Mouse (Mus musculus) hindbrain, postnatal 0 days (tissue): ENCODE data around the gene Tcta. TPM values are rescaled to one million over a fixed set of nuclear protein-coding genes. Genes with fewer than 3 reads are reported as not detected.
A peak's percentile ranks its signal among the peaks of the same experiment; 100 is the strongest.

ENCODE experiments used
- ATAC-seq: fragments of 200-750 bp; cut with Nextera tagmentation; 2 replicates; pipeline ENCODE4 v1.8.0; 2017; ENCODE audit warnings: mild to moderate bottlenecking, moderate TSS enrichment, moderate library complexity
- DNase-seq: peaks from one replicate; pipeline ENCODE4 v3.0.0-alpha.2; 2015; ENCODE audit warnings: low spot score
- H3K27ac ChIP-seq: fragments of 300-500 bp; sonication (generic); 2 replicates; pipeline ENCODE4 v1.5.1; 2014; ENCODE audit warnings: mild to moderate bottlenecking
- H3K27me3 ChIP-seq: fragments of 300-500 bp; sonication (generic); 2 replicates; pipeline ENCODE4 v1.6.1; 2014; ENCODE audit warnings: low read length, mixed read lengths; ENCODE audit not compliant: insufficient read depth
- H3K36me3 ChIP-seq: fragments of 300-500 bp; sonication (generic); 2 replicates; pipeline ENCODE4 v1.6.1; 2014; ENCODE audit warnings: low read length, mixed read lengths; ENCODE audit not compliant: insufficient read depth
- H3K4me1 ChIP-seq: fragments of 300-500 bp; sonication (generic); 2 replicates; pipeline ENCODE4 v1.6.1; 2014; ENCODE audit warnings: antibody characterized with exemption, low read length, mixed read lengths; ENCODE audit not compliant: insufficient read depth
- H3K4me2 ChIP-seq: fragments of 300-500 bp; sonication (generic); 2 replicates; pipeline ENCODE4 v1.6.1; 2014; ENCODE audit warnings: low read depth, mild to moderate bottlenecking, low read length, moderate library complexity, mixed read lengths
- H3K4me3 ChIP-seq: fragments of 300-500 bp; sonication (generic); 2 replicates; pipeline ENCODE4 v1.5.1; 2014; ENCODE audit warnings: low read length
- H3K9ac ChIP-seq: fragments of 300-500 bp; sonication (generic); replicated peaks from 2 replicates; pipeline ENCODE4 v1.6.1; 2014; ENCODE audit warnings: mild to moderate bottlenecking, low read length, moderate library complexity, mixed read lengths
- H3K9me3 ChIP-seq: fragments of 300-500 bp; sonication (generic); 2 replicates; pipeline ENCODE4 v1.6.1; 2016; ENCODE audit warnings: low read length, mixed read lengths
- CTCF ChIP-seq: IDR thresholded peaks from 2 replicates; pipeline ENCODE4 v1.5.1; 2016; ENCODE audit warnings: antibody characterized with exemption, control low read depth, low read depth
- WGBS: fragments of 180-500 bp; shearing (Covaris S2); extraction: QIAGEN DNeasy Blood & Tissue Kit; methylation state at CpG from one replicate; pipeline ENCODE4 v1.1.7; 2014; 5-methylcytosine and 5-hydroxymethylcytosine counted together
- polyA plus RNA-seq: library from polyadenylated mRNA; unstranded; fragments of >200 nt; fragmentation: Nextera tagmentation; extraction: Ambion mirVana; gene quantifications from 2 replicates; pipeline ENCODE4 v1.2.1, GENCODE M21; 2015
- total RNA-seq: library from RNA; depleted of rRNA; stranded (reverse); fragments of >200 nt; gene quantifications from 2 replicates; pipeline ENCODE4 v1.2.3, GENCODE M21; 2014

Tcta gene
- total and polyA plus RNA-seq, 2 experiments from 2014 or later: 66.5 to 79.4 TPM

DNA sequence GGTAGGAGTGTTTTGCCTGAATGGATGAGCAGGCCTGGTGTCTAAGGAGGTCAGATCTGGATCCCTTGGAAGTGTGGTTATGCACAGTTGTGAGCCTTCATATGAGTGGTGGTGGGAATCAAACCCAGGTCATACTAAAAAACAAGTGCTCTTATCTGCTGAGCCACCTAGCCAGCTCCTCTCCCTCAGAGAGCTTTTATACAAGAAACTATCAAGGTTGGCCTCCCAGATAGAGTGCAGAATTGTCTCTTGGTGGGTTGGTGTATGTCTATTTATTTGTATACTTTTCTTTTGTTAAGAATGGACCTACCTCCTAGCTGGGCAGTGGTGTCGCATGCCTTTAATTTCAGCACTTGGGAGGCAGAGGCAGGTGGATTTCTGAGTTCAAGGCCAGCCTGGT, 37.9 kb upstream of the Tcta start:
- ATAC-seq (no peak), DNase-seq (no peak)
- 86% methylated on average over 1 of the region's 1 CpGs for WGBS
- no peaks in the 10 kb centered on the region for H3K9me3 ChIP-seq
- peaks cover 16% of the 10 kb centered on the region for H3K4me1 ChIP-seq
- no peak overlapping the region for H3K9ac ChIP-seq
- H3K27ac ChIP-seq: no peak overlapping the region
- no peaks in the 10 kb centered on the region for H3K36me3 ChIP-seq
- no peaks in the 10 kb centered on the region for H3K27me3 ChIP-seq
- no peak for TF ChIP-seq CTCF
- H3K4me3 ChIP-seq: no peak overlapping the region
- H3K4me2 ChIP-seq: no peak overlapping the region

DNA sequence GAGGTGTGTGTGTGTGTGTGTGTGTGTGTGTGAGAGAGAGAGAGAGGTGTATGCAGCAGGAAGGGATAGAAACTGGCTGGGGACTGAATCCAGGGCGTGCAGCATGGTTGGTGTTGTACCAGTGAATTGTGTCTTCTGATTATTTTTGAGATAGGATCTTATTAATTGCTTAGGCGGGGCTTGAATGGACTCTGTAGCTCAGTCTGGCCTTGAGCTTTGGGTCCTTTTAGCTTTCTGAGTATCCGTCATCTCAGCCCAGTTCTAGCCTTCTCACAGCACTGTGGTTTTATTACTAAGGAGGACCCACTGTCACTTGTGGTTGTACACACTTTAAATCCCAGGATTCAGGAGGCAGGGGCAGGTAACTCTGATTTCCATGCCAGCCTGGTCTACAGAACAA, 37.4 kb upstream of the Tcta start:
- no peak overlapping the region for H3K9ac ChIP-seq
- no peak overlapping the region for H3K27ac ChIP-seq
- no peaks in the 10 kb centered on the region for H3K9me3 ChIP-seq
- H3K27me3 ChIP-seq: no peaks in the 10 kb centered on the region
- no peak for ATAC-seq
- 70% methylated on average over 3 of the region's 3 CpGs for WGBS
- no peaks in the 10 kb centered on the region for H3K36me3 ChIP-seq
- H3K4me1 ChIP-seq: peaks cover 11% of the 10 kb centered on the region; the same call in 1 of the 2 replicates
- H3K4me3 ChIP-seq: no peak overlapping the region
- no peak for DNase-seq
- no peak overlapping the region for H3K4me2 ChIP-seq
- TF ChIP-seq CTCF: no peak

DNA sequence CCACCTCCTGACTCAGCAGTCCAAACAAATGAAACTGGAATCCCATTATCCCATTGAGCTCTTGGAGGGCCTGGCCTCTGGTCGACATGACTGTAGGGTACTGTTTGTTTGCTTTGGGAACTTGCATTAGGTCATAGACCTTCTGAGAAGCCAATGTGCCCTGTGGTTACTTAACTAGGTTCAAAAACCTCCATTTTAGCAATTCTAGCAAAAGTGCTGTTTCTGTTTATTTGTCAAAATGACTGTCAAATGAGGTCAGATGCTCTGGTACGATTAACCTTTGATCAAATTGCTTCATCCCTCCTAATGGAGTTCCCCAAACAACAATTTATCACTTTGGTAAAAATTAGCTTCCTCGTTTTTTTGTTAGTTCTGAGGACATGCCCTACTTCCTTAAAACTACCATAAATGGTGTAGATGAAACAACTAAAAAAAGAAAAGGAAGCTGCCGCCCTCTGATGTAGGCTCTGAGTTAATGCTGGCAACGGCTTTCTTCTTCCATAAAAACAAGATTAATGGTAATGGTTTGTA, 36.4 kb upstream of the Tcta start:
- Histone ChIP-seq H3K4me2 (no peak overlapping the region), H3K27ac (no peak overlapping the region), H3K4me3 (no peak overlapping the region), H3K4me1 (peaks cover 11% of the 10 kb centered on the region; the same call in 1 of the 2 replicates), H3K9ac (no peak overlapping the region), H3K27me3 (no peaks in the 10 kb centered on the region), H3K9me3 (no peaks in the 10 kb centered on the region), H3K36me3 (no peaks in the 10 kb centered on the region)
- 56% methylated on average over 5 of the region's 5 CpGs for whole genome bisulfite sequencing
- TF ChIP-seq CTCF: no peak
- DNase-seq (no peak), ATAC-seq (no peak)

DNA sequence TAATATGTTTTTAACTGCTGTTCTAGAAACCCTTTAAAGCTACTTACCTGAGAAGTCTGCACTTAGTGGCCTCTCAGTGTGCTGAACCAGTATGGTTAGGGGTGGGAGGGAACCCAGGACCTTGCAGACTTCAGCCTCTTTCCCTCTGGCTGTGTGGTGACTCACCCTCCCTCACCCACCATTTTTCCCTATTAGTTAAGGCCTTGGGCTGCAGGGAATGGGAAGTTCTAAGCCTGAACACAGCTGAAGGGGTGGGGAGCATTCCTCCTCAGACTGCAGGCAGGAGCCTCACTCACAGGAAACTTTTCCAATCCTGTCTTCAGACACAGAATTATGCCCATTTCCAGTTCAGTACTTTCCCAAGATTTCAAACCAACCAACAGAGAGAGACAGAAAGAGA, 35.8 kb upstream of the Tcta start:
- DNase-seq: no peak

DNA sequence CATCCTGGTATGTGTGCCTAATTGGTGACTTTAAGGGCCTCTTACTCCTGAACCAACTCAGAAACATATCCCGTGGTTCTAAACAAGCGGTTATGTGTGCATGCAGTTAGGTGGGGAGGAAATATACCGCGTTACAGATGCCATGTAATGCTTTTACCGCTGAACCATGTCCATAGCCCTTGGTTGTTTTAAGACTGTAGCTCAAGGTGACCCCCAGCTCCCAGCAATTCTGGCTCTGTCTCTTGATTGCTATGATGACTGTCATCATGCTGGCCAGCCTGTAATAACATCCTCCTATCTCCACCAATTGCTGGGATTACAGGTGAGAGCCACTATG, 35.1 kb upstream of the Tcta start:
- ATAC-seq: no peak

More for the DNA sequence above, 35.8 kb upstream of the Tcta start:
- no peak for ATAC-seq
- H3K4me3 ChIP-seq: no peak overlapping the region
- no peaks in the 10 kb centered on the region for H3K27me3 ChIP-seq
- no peak overlapping the region for H3K27ac ChIP-seq
- peaks cover 11% of the 10 kb centered on the region; the same call in 1 of the 2 replicates for H3K4me1 ChIP-seq
- TF ChIP-seq CTCF: no peak
- H3K4me2 ChIP-seq: no peak overlapping the region
- H3K36me3 ChIP-seq: no peaks in the 10 kb centered on the region
- no peaks in the 10 kb centered on the region for H3K9me3 ChIP-seq
- H3K9ac ChIP-seq: no peak overlapping the region

DNA sequence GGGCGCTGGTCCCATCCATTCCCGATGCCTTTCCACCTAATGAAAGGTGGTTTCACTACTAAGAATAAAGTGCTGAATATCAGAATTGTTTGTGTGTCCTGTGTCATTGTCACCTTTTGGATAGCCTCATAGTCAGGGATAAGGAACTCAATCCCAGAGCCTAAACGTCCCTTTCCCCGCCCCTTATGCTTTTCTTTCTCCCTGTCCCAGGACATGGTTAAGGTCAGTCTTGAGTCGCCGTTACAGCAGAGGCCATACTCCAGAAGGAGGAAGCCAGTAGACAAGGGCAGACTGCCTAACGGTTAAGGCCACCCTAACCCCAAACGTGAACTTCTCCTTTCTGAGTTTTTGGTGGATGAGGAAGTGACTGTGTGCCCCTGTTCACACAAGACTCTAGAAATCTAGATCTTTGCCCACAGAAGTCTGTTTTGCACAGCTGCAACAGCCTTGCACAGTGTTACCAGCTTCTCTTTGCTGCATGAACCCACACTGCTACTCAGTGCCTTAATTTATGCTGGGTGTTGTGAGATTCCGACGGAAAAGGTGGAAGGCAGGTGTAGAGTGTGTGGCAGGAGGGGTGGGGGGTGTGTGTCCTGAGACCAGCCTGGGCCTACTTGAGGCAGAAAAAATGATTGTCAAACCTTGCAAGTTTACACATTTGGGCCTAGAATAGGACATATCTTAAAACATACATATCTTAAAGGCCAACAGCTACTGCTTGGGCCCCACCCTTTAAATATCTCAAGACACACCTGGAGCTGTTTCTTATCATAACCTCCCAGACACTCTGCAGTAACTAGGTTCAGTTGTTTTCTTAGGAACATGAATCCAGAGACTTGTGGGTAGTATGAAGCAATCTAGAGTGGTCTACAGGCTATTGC, 34.5 kb upstream of the Tcta start:
- WGBS: 70% methylated on average over 10 of the region's 10 CpGs
- Histone ChIP-seq H3K27ac (peak overlapping the region; percentile 95; the same call in 1 of the 2 replicates), H3K4me1 (peaks cover 11% of the 10 kb centered on the region; the same call in 1 of the 2 replicates), H3K36me3 (peaks cover 3% of the 10 kb centered on the region; the same call in 1 of the 2 replicates), H3K9me3 (no peaks in the 10 kb centered on the region), H3K9ac (no peak overlapping the region), H3K4me2 (peak overlapping the region; percentile 84), H3K4me3 (peak overlapping the region; percentile 65), H3K27me3 (no peaks in the 10 kb centered on the region)
- no peak for DNase-seq
- TF ChIP-seq CTCF: no peak
- ATAC-seq: no peak

More for the DNA sequence above, 35.1 kb upstream of the Tcta start:
- Histone ChIP-seq H3K9ac (no peak overlapping the region), H3K27ac (no peak overlapping the region), H3K9me3 (no peaks in the 10 kb centered on the region), H3K36me3 (no peaks in the 10 kb centered on the region), H3K4me1 (peaks cover 11% of the 10 kb centered on the region; the same call in 1 of the 2 replicates), H3K27me3 (no peaks in the 10 kb centered on the region), H3K4me2 (no peak overlapping the region), H3K4me3 (no peak overlapping the region)
- WGBS: 90% methylated on average over 5 of the region's 5 CpGs
- DNase-seq: no peak
- TF ChIP-seq CTCF: no peak

DNA sequence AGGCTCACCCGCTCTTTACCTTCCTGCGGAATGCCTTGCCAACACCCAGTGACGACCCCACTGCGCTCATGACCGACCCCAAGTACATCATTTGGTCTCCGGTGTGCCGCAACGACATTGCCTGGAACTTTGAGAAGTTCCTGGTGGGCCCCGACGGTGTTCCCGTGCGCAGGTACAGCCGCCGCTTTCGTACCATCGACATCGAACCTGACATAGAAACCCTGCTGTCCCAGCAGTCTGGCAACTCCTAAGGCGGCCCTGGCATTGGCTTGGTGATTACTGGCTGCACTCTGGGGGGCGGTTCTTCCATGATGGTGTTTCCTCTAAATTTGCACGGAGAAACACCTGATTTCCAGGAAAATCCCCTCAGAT, 33.9 kb upstream of the Tcta start:
- Histone ChIP-seq H3K36me3 (peaks cover 8% of the 10 kb centered on the region; the same call in 1 of the 2 replicates), H3K9ac (peak overlapping the region; percentile 88; the same call in 1 of the 2 replicates), H3K4me3 (peak overlapping the region; percentile 65), H3K27ac (peak overlapping the region; percentile 95; the same call in 1 of the 2 replicates), H3K4me2 (peak overlapping the region; percentile 84), H3K9me3 (no peaks in the 10 kb centered on the region), H3K27me3 (no peaks in the 10 kb centered on the region), H3K4me1 (peaks cover 11% of the 10 kb centered on the region; the same call in 1 of the 2 replicates)
- no peak for DNase-seq
- 11% methylated on average over 20 of the region's 20 CpGs for WGBS
- no peak for TF ChIP-seq CTCF
- ATAC-seq: no peak
